Mouse (Mus musculus) cerebellum, adult 18-20 months (tissue): Measurements from ENCODE around the gene Ctnnal1.

Experiments used
- DNase-seq, 2 experiments: peaks; one replicate each; pipeline ENCODE4 v3.0.0; 2021

Gene Ctnnal1

GRCm38 (mm10) chr4:56801907-56802668 is 62.9 kb downstream of the Ctnnal1 start, which contains the start of the genes Elp1 and Fam206a:
Elp1 (minus strand) TSS chr4:56802331.
Fam206a (plus strand) TSS chr4:56802345.
- peak; percentile 92 to 99 for DNase-seq

GRCm38 (mm10) chr4:56791373-56791772 is 73.6 kb downstream of the Ctnnal1 start:
- no peak for DNase-seq

GRCm38 (mm10) chr4:56771065-56771464 is 93.9 kb downstream of the Ctnnal1 start:
- DNase-seq = no peak

GRCm38 (mm10) chr4:56768913-56769312 is 96.1 kb downstream of the Ctnnal1 start:
- no peak for DNase-seq

GRCm38 (mm10) chr4:56767861-56768284 is 97.1 kb downstream of the Ctnnal1 start:
- DNase-seq = no peak
